In genomic region chr3:65656902-65657660, GRCm38 (mm10) we compare ENCODE assay signal across 19 mouse cellular contexts. TPM values are rescaled to one million over a fixed set of nuclear protein-coding genes. Genes with fewer than 3 reads are reported as not detected.
DNase-seq lines count a peak whose midpoint lies in the region; ATAC-seq and TF ChIP-seq lines count a peak whose summit lies in the region.
"Had no signal": no experiment of that assay in that cellular context is flagged by ENCODE, and none has a peak within 500 bp of the region (broad histone marks: within the 10 kb centered on the region; RNA-seq: fewer than 3 reads in every experiment).

No protein-coding gene starts in this region.

- no peak for TF ChIP-seq CTCF in ES-Bruce4 (IDR thresholded peaks at IDR 0.05; ENCODE audit: low read depth, low read length)

- no peak for TF ChIP-seq POLR2A in ES-Bruce4 (IDR thresholded peaks at IDR 0.05; ENCODE audit: insufficient read depth, low read length)

- DNase-seq in ES-E14 (ENCODE audit: low read depth, low spot score): no peak
- no peak for DNase-seq in hindbrain, embryonic 14.5 days (ENCODE audit: low spot score)
- no peak for DNase-seq in gastrocnemius, postnatal 14 days
- no peak for DNase-seq in embryo, embryonic 10.5 days (ENCODE audit: low spot score)
- DNase-seq: cerebellum, adult 11 months; cerebellum, postnatal 25 days; gastrocnemius, adult 2 months; heart, postnatal 4 days; kidney, adult 11 months; kidney, postnatal 25 days; left cerebral cortex, postnatal 4 days; retina, postnatal 1 day; thymus, adult 18-20 months had no signal

- H3K4me3 ChIP-seq in ES-Bruce4 (ENCODE audit: low read depth, low read length) (no peak overlapping the region), ES-E14 (ENCODE audit: insufficient read depth in 1 of 2, low read depth in 1 of 2, low read length in 2 of 2, poor library complexity in 1 of 2, severe bottlenecking in 1 of 2) (no peak overlapping the region)
- H3K4me3 ChIP-seq in hindbrain, embryonic 14.5 days (replicated peaks; ENCODE audit: low read length): no peak overlapping the region
- H3K4me3 ChIP-seq in midbrain, embryonic 16.5 days (ENCODE audit: low read depth, low read length): no peak overlapping the region
- H3K4me3 ChIP-seq in kidney, embryonic 16.5 days (ENCODE audit: low read length): no peak overlapping the region
- H3K4me3 ChIP-seq: gastrocnemius, adult 2 months had no signal

- intact Hi-C loops in gastrocnemius, postnatal 14 days (cut with DNase I; ENCODE audit: low total_unique reads): no loop called here

- H3K4me1 ChIP-seq in ES-Bruce4 (ENCODE audit: control insufficient read depth, insufficient read depth, low read length) (peaks cover 3% of the 10 kb centered on the region), ES-E14 (ENCODE audit: control insufficient read depth in 2 of 2, insufficient read depth in 2 of 2, low read length in 2 of 2, poor library complexity in 1 of 2) (peaks cover 16 to 18% of the 10 kb centered on the region in 2 experiments)
- 0 out of 2 replicates have a peak, but pooled peaks cover 3% of the 10 kb centered on the region for H3K4me1 ChIP-seq in hindbrain, embryonic 14.5 days (replicated peaks; ENCODE audit: control insufficient read depth, insufficient read depth, low read length)
- peaks cover 21% of the 10 kb centered on the region for H3K4me1 ChIP-seq in midbrain, embryonic 16.5 days (ENCODE audit: control insufficient read depth, insufficient read depth, low read length)
- peaks cover 15% of the 10 kb centered on the region for H3K4me1 ChIP-seq in kidney, embryonic 16.5 days (ENCODE audit: insufficient read depth, low read length)
- H3K4me1 ChIP-seq: embryonic facial prominence, embryonic 12.5 days had no signal

- H3K27ac ChIP-seq in ES-Bruce4 (ENCODE audit: insufficient read depth, low read length) (peak overlapping the region; percentile 73), ES-E14 (ENCODE audit: insufficient read depth, low read depth, low read length, poor library complexity, severe bottlenecking) (peak overlapping the region; percentile 72)
- no peak overlapping the region for H3K27ac ChIP-seq in hindbrain, embryonic 14.5 days
- H3K27ac ChIP-seq in midbrain, embryonic 16.5 days (ENCODE audit: low read length): no peak overlapping the region
- H3K27ac ChIP-seq in kidney, embryonic 16.5 days (ENCODE audit: low read length): no peak overlapping the region
- H3K27ac ChIP-seq: embryonic facial prominence, embryonic 12.5 days; gastrocnemius, adult 2 months had no signal

- 12% methylated on average over 12 of the region's 12 CpGs for WGBS in hindbrain, embryonic 14.5 days
- WGBS in midbrain, embryonic 16.5 days: 11% methylated on average over 12 of the region's 12 CpGs
- WGBS in kidney, embryonic 16.5 days: 63% methylated on average over 12 of the region's 12 CpGs

- peak overlapping the region; percentile 18 for H3K4me2 ChIP-seq in hindbrain, embryonic 14.5 days (replicated peaks)
- peak overlapping the region; percentile 29; the same call in 1 of the 2 replicates for H3K4me2 ChIP-seq in midbrain, embryonic 16.5 days (ENCODE audit: low read length)
- no peak overlapping the region for H3K4me2 ChIP-seq in kidney, embryonic 16.5 days (replicated peaks; ENCODE audit: low read depth, low read length)

- H3K36me3 ChIP-seq in ES-Bruce4 (ENCODE audit: control insufficient read depth, insufficient read depth, low read length, poor library complexity, severe bottlenecking): no peaks in the 10 kb centered on the region
- no peaks in the 10 kb centered on the region for H3K36me3 ChIP-seq in ES-E14 (ENCODE audit: control insufficient read depth, insufficient read depth, low read length, poor library complexity, severe bottlenecking)
- H3K36me3 ChIP-seq in hindbrain, embryonic 14.5 days (replicated peaks; ENCODE audit: control insufficient read depth, insufficient read depth): no peaks in the 10 kb centered on the region
- H3K36me3 ChIP-seq in midbrain, embryonic 16.5 days (ENCODE audit: control insufficient read depth, insufficient read depth, low read length): no peaks in the 10 kb centered on the region
- H3K36me3 ChIP-seq in kidney, embryonic 16.5 days (ENCODE audit: insufficient read depth, low read length): no peaks in the 10 kb centered on the region
- H3K36me3 ChIP-seq: embryonic facial prominence, embryonic 12.5 days; heart, embryonic 10.5 days had no signal

- H3K27me3 ChIP-seq in ES-Bruce4 (ENCODE audit: control insufficient read depth, insufficient read depth, low read length, poor library complexity, severe bottlenecking): no peaks in the 10 kb centered on the region
- H3K27me3 ChIP-seq in hindbrain, embryonic 14.5 days (ENCODE audit: control insufficient read depth, insufficient read depth, low read length): peaks cover 13% of the 10 kb centered on the region; the same call in 1 of the 2 replicates
- peaks cover 16% of the 10 kb centered on the region for H3K27me3 ChIP-seq in midbrain, embryonic 16.5 days (ENCODE audit: control insufficient read depth, insufficient read depth, low read depth, low read length)
- peaks cover 19% of the 10 kb centered on the region for H3K27me3 ChIP-seq in kidney, embryonic 16.5 days (ENCODE audit: insufficient read depth, low read length)

- TF ChIP-seq EP300 in ES-Bruce4 (IDR thresholded peaks at IDR 0.05; ENCODE audit: insufficient read depth, low read depth, low read length): peak; percentile 42; the same call in 1 of the 2 replicates

- in situ Hi-C loops in ES-E14 (cut with MboI; ENCODE audit: low sequenced_read_pairs in 2 of 2, unreplicated experiment in 2 of 2): no loop called here

- ATAC-seq in hindbrain, embryonic 14.5 days (ENCODE audit: low FRiP score): no peak
- ATAC-seq in midbrain, embryonic 16.5 days: no peak
- no peak for ATAC-seq in kidney, embryonic 16.5 days (ENCODE audit: low FRiP score, low TSS enrichment)
- ATAC-seq: CD4-positive, CD25-positive, alpha-beta regulatory T cell, adult 4 months had no signal

- H3K9ac ChIP-seq in ES-Bruce4 (ENCODE audit: low read depth, poor library complexity, severe bottlenecking) (no peak overlapping the region), ES-E14 (ENCODE audit: insufficient read depth, low read depth, low read length, poor library complexity, severe bottlenecking) (no peak overlapping the region)
- H3K9ac ChIP-seq in hindbrain, embryonic 14.5 days: no peak overlapping the region
- H3K9ac ChIP-seq in midbrain, embryonic 16.5 days (ENCODE audit: low read depth, low read length): peak overlapping the region; percentile 22; the same call in 1 of the 2 replicates
- H3K9ac ChIP-seq in kidney, embryonic 16.5 days (replicated peaks; ENCODE audit: low read length): no peak overlapping the region
- H3K9ac ChIP-seq: embryonic facial prominence, embryonic 12.5 days had no signal

- H3K9me3 ChIP-seq in ES-Bruce4 (replicated peaks; ENCODE audit: control insufficient read depth, insufficient read depth, low read length, poor library complexity, severe bottlenecking): peaks cover 18% of the 10 kb centered on the region
- no peaks in the 10 kb centered on the region for H3K9me3 ChIP-seq in ES-E14 (ENCODE audit: control insufficient read depth, insufficient read depth, low read depth, low read length)
- H3K9me3 ChIP-seq in hindbrain, embryonic 14.5 days (ENCODE audit: control insufficient read depth, low read length): no peaks in the 10 kb centered on the region
- H3K9me3 ChIP-seq in midbrain, embryonic 16.5 days (replicated peaks; ENCODE audit: control insufficient read depth, low read length, poor library complexity, severe bottlenecking): no peaks in the 10 kb centered on the region
- no peaks in the 10 kb centered on the region for H3K9me3 ChIP-seq in kidney, embryonic 16.5 days (ENCODE audit: low read length)
- H3K9me3 ChIP-seq: embryonic facial prominence, embryonic 12.5 days; heart, embryonic 10.5 days had no signal

TF ChIP-seq in ES-E14, 5 proteins besides CTCF, POLR2A, EP300 and RAD21:
- peak; percentile 32 for TF ChIP-seq CHD2 (IDR thresholded peaks at IDR 0.05; ENCODE audit: low read depth, low read length)
- TF ChIP-seq ZC3H11A (IDR thresholded peaks at IDR 0.05; ENCODE audit: borderline replicate concordance, low read depth, low read length): no peak

RNA-seq across cellular contexts. Expression of gene Lekr1, which starts 8.9 kb away (rescaled TPM):
- polyA plus RNA-seq in ES-Bruce4 (2011; ENCODE audit: insufficient read depth, insufficient read length, low read depth, missing spikeins): 2.4 and 4.6 TPM in 2 replicates
- total RNA-seq in ES-E14 (2012; rRNA removed): 1.1 and 1.2 TPM in 2 replicates
- polyA plus RNA-seq in hindbrain, embryonic 14.5 days (2014; fragmentation: Nextera tagmentation; extraction: Ambion mirVana): 7.1 and 8.2 TPM in 2 replicates
- 6.2 and 6.5 TPM in 2 replicates for polyA plus RNA-seq in midbrain, embryonic 16.5 days (2015; fragmentation: Nextera tagmentation; extraction: Ambion mirVana)
- under 1 TPM; 0.38 to 0.92 TPM for total RNA-seq in gastrocnemius, postnatal 14 days (2021)
- polyA plus RNA-seq in kidney, embryonic 16.5 days (2015; fragmentation: Nextera tagmentation; extraction: Ambion mirVana): 7.0 and 7.7 TPM in 2 replicates

Comparison
In these comparisons a context has a peak if more than half of its experiments do, and no peak if none do; other contexts are left out.
1. H3K27ac ChIP-seq: peak in ES-Bruce4 (single experiment) and ES-E14 (single experiment); none in hindbrain, embryonic 14.5 days (single experiment), midbrain, embryonic 16.5 days (single experiment) and kidney, embryonic 16.5 days (single experiment).